Mouse (Mus musculus) liver, embryonic 14.5 days (tissue): Measurements from ENCODE around the gene Olfr539. TPM values are rescaled to one million over a fixed set of nuclear protein-coding genes. Genes with fewer than 3 reads are reported as not detected.
"Not testable (repeated sequence)": the region's sequence is repeated elsewhere in the genome, so short reads cannot be mapped to it uniquely, and the experiment has no call there.

Experiments used
- ATAC-seq: fragments of 200-750 bp; cut with Nextera tagmentation; 2 replicates; pipeline ENCODE4 v1.8.0; 2017; ENCODE audit warnings: moderate number of reproducible peaks, mild to moderate bottlenecking, moderate library complexity; ENCODE audit not compliant: insufficient read depth
- DNase-seq, 3 experiments: peaks; one replicate each; pipeline ENCODE4 v3.0.0-alpha.2; 2012 to 2013; ENCODE audit warnings: low read depth in 3 of 3, low spot score in 3 of 3
- H3K27ac ChIP-seq: fragments of 300-500 bp; sonication (generic); 2 replicates; pipeline ENCODE4 v1.5.1; 2014; ENCODE audit warnings: moderate library complexity, mild to moderate bottlenecking, control low read depth, inconsistent platforms
- H3K27me3 ChIP-seq: fragments of 300-500 bp; sonication (generic); 2 replicates; pipeline ENCODE4 v1.6.1; 2014; ENCODE audit warnings: mild to moderate bottlenecking, low read length, moderate library complexity; ENCODE audit not compliant: control insufficient read depth, insufficient read depth
- H3K36me3 ChIP-seq: fragments of 300-500 bp; sonication (generic); replicated peaks from 2 replicates; pipeline ENCODE4 v1.6.1; 2014; ENCODE audit warnings: low read depth; ENCODE audit not compliant: control insufficient read depth, insufficient read depth
- H3K4me1 ChIP-seq, 2 experiments: fragments of 200-500 bp in 1 of 2; fragments of 300-500 bp in 1 of 2; sonication (generic) in 1 of 2; replicated peaks; 2 replicates each; pipeline ENCODE4 v1.6.1; 2012 to 2014; ENCODE audit warnings: antibody characterized with exemption in 1 of 2, inconsistent platforms in 1 of 2, low read length in 1 of 2; ENCODE audit not compliant: control insufficient read depth in 2 of 2, insufficient read depth in 2 of 2
- H3K4me2 ChIP-seq: fragments of 300-500 bp; sonication (generic); 2 replicates; pipeline ENCODE4 v1.6.1; 2014; ENCODE audit warnings: low read depth, mild to moderate bottlenecking, control low read depth, moderate library complexity
- H3K4me3 ChIP-seq, 2 experiments: fragments of 200-500 bp in 1 of 2; fragments of 300-500 bp in 1 of 2; sonication (generic) in 1 of 2; 2 replicates each; pipeline ENCODE4 v1.5.1; 2012 to 2014; ENCODE audit warnings: low read depth in 2 of 2, low read length in 2 of 2, mild to moderate bottlenecking in 2 of 2, control low read depth in 1 of 2, inconsistent platforms in 1 of 2, moderate library complexity in 1 of 2; ENCODE audit not compliant: insufficient read depth in 1 of 2
- H3K9ac ChIP-seq: fragments of 300-500 bp; sonication (generic); replicated peaks from 2 replicates; pipeline ENCODE4 v1.6.1; 2014; ENCODE audit warnings: mild to moderate bottlenecking, control low read depth, moderate library complexity
- H3K9me3 ChIP-seq: fragments of 300-500 bp; sonication (generic); 2 replicates; pipeline ENCODE4 v1.6.1; 2016; ENCODE audit warnings: low read length, mixed read lengths; ENCODE audit not compliant: control insufficient read depth
- CTCF ChIP-seq: IDR thresholded peaks from 2 replicates; pipeline ENCODE4 v1.5.1; 2016; ENCODE audit warnings: antibody characterized with exemption, low read depth, control low read depth
- EP300 ChIP-seq: IDR thresholded peaks from 2 replicates; pipeline ENCODE4 v1.6.1; 2016; ENCODE audit warnings: antibody characterized with exemption, low read depth
- WGBS: fragments of 180-500 bp; shearing (Covaris S2); extraction: QIAGEN DNeasy Blood & Tissue Kit; methylation state at CpG from one replicate; pipeline ENCODE4 v1.1.7; 2014; ENCODE audit not compliant: insufficient replicate concordance; 5-methylcytosine and 5-hydroxymethylcytosine counted together
- polyA plus RNA-seq, 2 experiments: library from polyadenylated mRNA; depleted of rRNA in 1 of 2; stranded (reverse) in 1 of 2; unstranded in 1 of 2; fragments of >200 nt; fragmentation: Nextera tagmentation in 1 of 2; extraction: Ambion mirVana in 1 of 2; gene quantifications; 2 replicates each; pipeline versions ENCODE4 v1.2.1 to v1.2.3; 2012 to 2014

Olfr539 gene
- not detected in 2 replicates for polyA plus RNA-seq (2012; rRNA removed)
- polyA plus RNA-seq (2014; fragmentation: Nextera tagmentation; extraction: Ambion mirVana) = not detected in 2 replicates

GRCm38 (mm10) chr7:140659630-140660029, at the start of gene Olfr539:
TSS of gene Olfr539 (plus strand) at chr7:140659930.
- no peak for ATAC-seq
- no peaks in the 10 kb centered on the region for H3K36me3 ChIP-seq
- TF ChIP-seq CTCF = no peak
- no peak for TF ChIP-seq EP300
- no peaks in the 10 kb centered on the region for H3K4me1 ChIP-seq
- no peaks in the 10 kb centered on the region for H3K9me3 ChIP-seq
- H3K4me2 ChIP-seq = no peak within 1 kb of the TSS
- no peak within 1 kb of the TSS for H3K4me3 ChIP-seq
- no peaks in the 10 kb centered on the region for H3K27me3 ChIP-seq
- H3K9ac ChIP-seq = no peak within 1 kb of the TSS
- no peak for DNase-seq
- 54% methylated on average over 4 of the region's 4 CpGs for WGBS
- no peak within 1 kb of the TSS for H3K27ac ChIP-seq

DNA sequence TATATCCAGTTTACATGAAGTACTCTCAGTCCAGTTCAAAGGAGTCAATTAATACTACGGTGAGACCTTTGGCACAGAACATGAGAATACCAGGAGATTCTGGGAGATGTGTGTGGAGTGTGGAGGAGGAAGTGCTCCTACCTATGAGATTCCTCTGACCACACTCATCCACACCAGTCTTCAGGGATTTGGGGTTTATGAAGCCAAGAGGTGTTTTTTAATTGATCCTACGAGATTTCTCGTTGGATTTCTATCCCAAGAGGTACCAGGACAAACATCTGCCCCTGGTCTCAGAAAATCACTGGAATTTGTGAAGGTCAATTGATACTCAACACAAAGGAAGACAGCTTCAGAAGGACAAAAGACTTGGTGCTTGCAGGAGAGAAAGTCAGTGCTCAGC, 31.1 kb upstream of the Olfr539 start, which contains the start of gene Olfr61:
TSS of gene Olfr61 (plus strand) at position 301 of the 400 bp plus-strand sequence.
- not testable (repeated sequence) for H3K4me1 ChIP-seq, H3K27me3 ChIP-seq, H3K4me3 ChIP-seq, DNase-seq, ATAC-seq, H3K36me3 ChIP-seq, H3K4me2 ChIP-seq, H3K9ac ChIP-seq, H3K9me3 ChIP-seq, H3K27ac ChIP-seq
- WGBS = 48% methylated on average over 3 of the region's 3 CpGs

DNA sequence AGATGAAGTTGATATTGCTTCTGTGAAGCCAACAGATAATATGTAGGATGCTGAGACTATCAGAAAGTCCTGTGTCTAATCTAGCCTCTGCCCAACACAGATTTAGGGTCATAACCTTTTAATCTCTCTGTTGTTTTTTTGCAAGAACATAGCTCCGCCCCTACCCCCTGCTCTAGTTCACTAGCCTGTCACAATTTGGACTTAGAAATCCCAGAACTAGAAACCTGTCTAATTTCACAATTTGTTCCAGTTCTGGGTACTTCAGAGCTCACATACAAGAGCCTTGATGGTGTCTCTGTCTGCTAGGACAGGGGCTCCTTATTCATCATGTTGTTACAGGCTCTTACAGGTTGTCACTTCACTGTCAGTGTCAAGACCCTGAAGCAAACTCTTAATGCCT, 29.2 kb upstream of the Olfr539 start:
- DNase-seq = no peak
- Histone ChIP-seq H3K4me1 (no peaks in the 10 kb centered on the region), H3K36me3 (no peaks in the 10 kb centered on the region), H3K4me3 (no peak overlapping the region), H3K27ac (no peak overlapping the region), H3K27me3 (no peaks in the 10 kb centered on the region), H3K4me2 (no peak overlapping the region), H3K9me3 (no peaks in the 10 kb centered on the region), H3K9ac (no peak overlapping the region)
- WGBS = 39% methylated on average over 1 of the region's 1 CpGs
- no peak for ATAC-seq
- TF ChIP-seq EP300 (no peak), CTCF (no peak)

- no peak within 1 kb of the TSS for H3K4me3 ChIP-seq
- ATAC-seq = no peak
- H3K4me1 ChIP-seq = no peaks in the 10 kb centered on the region
- H3K27ac ChIP-seq = no peak within 1 kb of the TSS
- H3K9me3 ChIP-seq = no peaks in the 10 kb centered on the region
- 61% methylated on average over 1 of the region's 1 CpGs for WGBS
- no peaks in the 10 kb centered on the region for H3K36me3 ChIP-seq
- DNase-seq = no peak
- H3K9ac ChIP-seq = no peak within 1 kb of the TSS
- TF ChIP-seq CTCF (no peak), EP300 (no peak)
- no peaks in the 10 kb centered on the region for H3K27me3 ChIP-seq
- no peak within 1 kb of the TSS for H3K4me2 ChIP-seq
Measured at GRCm38 (mm10) chr7:140646152-140646551, 13.6 kb upstream of the Olfr539 start, which contains the start of gene Olfr53. TSS of gene Olfr53 (plus strand) at chr7:140646452.

GRCm38 (mm10) chr7:140670693-140671092, 11.0 kb downstream of the Olfr539 start:
- not testable (repeated sequence) for H3K9me3 ChIP-seq, ATAC-seq, H3K4me2 ChIP-seq, H3K27ac ChIP-seq, H3K36me3 ChIP-seq, H3K4me3 ChIP-seq, DNase-seq, H3K4me1 ChIP-seq, H3K9ac ChIP-seq, H3K27me3 ChIP-seq
- 39% methylated on average over 3 of the region's 3 CpGs for WGBS
